Mouse (Mus musculus) midbrain, embryonic 16.5 days (tissue): Measurements from ENCODE around the gene Naaladl2. TPM values are rescaled to one million over a fixed set of nuclear protein-coding genes. Genes with fewer than 3 reads are reported as not detected.
"Not testable (repeated sequence)": the region's sequence is repeated elsewhere in the genome, so short reads cannot be mapped to it uniquely, and the experiment has no call there.

Experiments
- ATAC-seq: fragments of 200-750 bp; cut with Nextera tagmentation; 2 replicates; pipeline ENCODE4 v1.8.0; 2017; ENCODE audit warnings: moderate TSS enrichment
- H3K27ac ChIP-seq: fragments of 300-500 bp; sonication (generic); 2 replicates; pipeline ENCODE4 v1.5.1; 2014; ENCODE audit warnings: mild to moderate bottlenecking, low read length, mixed read lengths
- H3K27me3 ChIP-seq: fragments of 300-500 bp; sonication (generic); 2 replicates; pipeline ENCODE4 v1.6.1; 2014; ENCODE audit warnings: low read depth, low read length, mixed read lengths; ENCODE audit not compliant: control insufficient read depth, insufficient read depth
- H3K36me3 ChIP-seq: fragments of 300-500 bp; sonication (generic); 2 replicates; pipeline ENCODE4 v1.6.1; 2014; ENCODE audit warnings: mild to moderate bottlenecking, low read length, moderate library complexity, mixed read lengths; ENCODE audit not compliant: control insufficient read depth, insufficient read depth
- H3K4me1 ChIP-seq: fragments of 300-500 bp; sonication (generic); 2 replicates; pipeline ENCODE4 v1.6.1; 2014; ENCODE audit warnings: mild to moderate bottlenecking, low read length, mixed read lengths; ENCODE audit not compliant: control insufficient read depth, insufficient read depth
- H3K4me2 ChIP-seq: fragments of 300-500 bp; sonication (generic); 2 replicates; pipeline ENCODE4 v1.6.1; 2014; ENCODE audit warnings: mild to moderate bottlenecking, low read length, mixed read lengths
- H3K4me3 ChIP-seq: fragments of 300-500 bp; sonication (generic); 2 replicates; pipeline ENCODE4 v1.5.1; 2014; ENCODE audit warnings: low read depth, mild to moderate bottlenecking, low read length, moderate library complexity, mixed read lengths
- H3K9ac ChIP-seq: fragments of 300-500 bp; sonication (generic); 2 replicates; pipeline ENCODE4 v1.6.1; 2014; ENCODE audit warnings: low read depth, low read length, mixed read lengths
- H3K9me3 ChIP-seq: fragments of 300-500 bp; sonication (generic); replicated peaks from 2 replicates; pipeline ENCODE4 v1.6.1; 2014; ENCODE audit warnings: mild to moderate bottlenecking, low read length, mixed read lengths; ENCODE audit not compliant: control insufficient read depth, poor library complexity, severe bottlenecking
- WGBS: fragments of 180-500 bp; shearing (Covaris S2); extraction: QIAGEN DNeasy Blood & Tissue Kit; methylation state at CpG from one replicate; pipeline ENCODE4 v1.1.7; 2014; 5-methylcytosine and 5-hydroxymethylcytosine counted together
- polyA plus RNA-seq: library from polyadenylated mRNA; unstranded; fragments of >200 nt; fragmentation: Nextera tagmentation; extraction: Ambion mirVana; gene quantifications from 2 replicates; pipeline ENCODE4 v1.2.1, GENCODE M21; 2015

Gene Naaladl2
- polyA plus RNA-seq, 1 experiment from 2014 or later, result 0.64 TPM

- not testable (repeated sequence) for ATAC-seq, H3K4me3 ChIP-seq, H3K4me2 ChIP-seq, H3K4me1 ChIP-seq, H3K9ac ChIP-seq, H3K9me3 ChIP-seq, H3K27me3 ChIP-seq, H3K36me3 ChIP-seq, H3K27ac ChIP-seq
- WGBS, result 39% methylated on average over 2 of the region's 2 CpGs
Measured at GRCm38 (mm10) chr3:25006802-25007201, 137.3 kb downstream of the Naaladl2 start.

DNA sequence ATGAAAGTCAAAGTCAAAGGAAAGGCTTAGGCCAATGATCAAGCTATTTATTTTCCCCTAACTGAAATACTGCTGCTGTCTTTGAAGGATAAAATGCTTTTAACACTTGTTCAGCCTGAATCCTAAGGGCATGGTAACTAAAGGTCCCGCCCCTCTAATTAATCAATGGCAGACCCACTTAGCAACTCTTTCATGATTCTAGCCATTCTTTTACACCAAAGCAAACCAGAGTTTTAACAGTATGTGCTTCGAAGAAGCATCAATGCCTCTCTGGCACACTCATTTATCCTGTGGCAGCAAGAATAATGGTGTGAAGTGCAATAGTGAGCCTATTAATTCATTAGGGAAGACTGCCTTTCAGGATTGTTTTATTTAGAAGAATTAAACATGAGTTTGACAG, 151.5 kb downstream of the Naaladl2 start:
- Histone ChIP-seq H3K36me3 (no peaks in the 10 kb centered on the region), H3K27me3 (no peaks in the 10 kb centered on the region), H3K4me2 (no peak overlapping the region), H3K9ac (no peak overlapping the region), H3K9me3 (no peaks in the 10 kb centered on the region; the same call in 1 of the 2 replicates), H3K4me1 (no peaks in the 10 kb centered on the region), H3K4me3 (no peak overlapping the region), H3K27ac (no peak overlapping the region)
- 46% methylated on average over 2 of the region's 2 CpGs for WGBS
- ATAC-seq, result no peak

DNA sequence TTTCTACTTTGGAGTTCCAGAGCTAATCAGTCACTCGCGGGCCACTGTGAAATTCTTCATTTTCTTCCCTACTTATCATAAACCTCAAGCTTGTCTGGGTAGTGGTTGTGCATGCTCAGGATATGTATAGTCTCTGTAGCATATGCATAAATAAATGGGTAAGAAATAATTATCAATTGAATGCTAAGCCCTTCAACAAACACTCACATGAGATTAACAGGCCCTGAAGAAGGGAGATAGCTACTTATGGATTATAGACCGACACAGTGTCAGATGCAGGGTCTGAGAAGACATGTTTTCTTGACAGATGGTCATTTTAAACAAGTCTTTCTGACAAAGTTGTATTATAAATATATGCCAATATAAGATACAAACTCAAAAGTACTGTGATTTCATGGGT, 152.0 kb downstream of the Naaladl2 start:
- WGBS, result 45% methylated on average over 3 of the region's 3 CpGs
- H3K27ac ChIP-seq, result no peak overlapping the region

DNA sequence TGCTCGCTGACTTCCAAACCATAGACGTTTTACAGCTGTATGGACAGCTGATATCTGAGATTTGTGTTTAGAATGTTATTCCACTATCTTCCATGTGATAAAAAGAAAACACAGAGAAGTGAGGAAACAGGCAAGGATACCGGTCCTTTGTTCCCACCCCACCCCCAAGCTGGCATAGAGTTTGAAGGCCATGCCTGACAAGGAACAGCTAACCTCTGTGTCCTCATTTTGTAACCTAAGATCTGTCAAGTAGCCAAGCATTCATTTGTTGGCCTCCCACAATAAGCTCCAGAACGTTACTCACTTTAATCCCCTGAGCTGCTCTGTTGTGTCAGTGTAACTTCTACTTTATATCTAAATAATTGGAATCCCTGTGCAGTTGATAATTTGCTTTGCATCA, 161.9 kb downstream of the Naaladl2 start:
- Histone ChIP-seq H3K27me3 (no peaks in the 10 kb centered on the region), H3K4me2 (no peak overlapping the region), H3K9me3 (no peaks in the 10 kb centered on the region), H3K36me3 (no peaks in the 10 kb centered on the region), H3K4me1 (no peaks in the 10 kb centered on the region), H3K27ac (no peak overlapping the region), H3K9ac (no peak overlapping the region), H3K4me3 (no peak overlapping the region)
- ATAC-seq, result no peak
- WGBS, result 68% methylated on average over 4 of the region's 4 CpGs

More for the DNA sequence above, 152.0 kb downstream of the Naaladl2 start:
- no peaks in the 10 kb centered on the region for H3K36me3 ChIP-seq
- no peaks in the 10 kb centered on the region; the same call in 1 of the 2 replicates for H3K9me3 ChIP-seq
- no peak overlapping the region for H3K9ac ChIP-seq
- H3K4me3 ChIP-seq, result no peak overlapping the region
- H3K27me3 ChIP-seq, result no peaks in the 10 kb centered on the region
- H3K4me2 ChIP-seq, result no peak overlapping the region
- no peaks in the 10 kb centered on the region for H3K4me1 ChIP-seq
- 0 out of 2 replicates have a peak, but pooled peaks have one; percentile 21 for ATAC-seq

GRCm38 (mm10) chr3:24942170-24942569, 201.9 kb downstream of the Naaladl2 start:
- Histone ChIP-seq H3K27ac (no peak overlapping the region), H3K27me3 (no peaks in the 10 kb centered on the region), H3K4me1 (no peaks in the 10 kb centered on the region), H3K9ac (no peak overlapping the region), H3K4me3 (no peak overlapping the region), H3K36me3 (no peaks in the 10 kb centered on the region), H3K9me3 (no peaks in the 10 kb centered on the region), H3K4me2 (no peak overlapping the region)
- WGBS, result 91% methylated on average over 2 of the region's 2 CpGs
- ATAC-seq, result no peak

DNA sequence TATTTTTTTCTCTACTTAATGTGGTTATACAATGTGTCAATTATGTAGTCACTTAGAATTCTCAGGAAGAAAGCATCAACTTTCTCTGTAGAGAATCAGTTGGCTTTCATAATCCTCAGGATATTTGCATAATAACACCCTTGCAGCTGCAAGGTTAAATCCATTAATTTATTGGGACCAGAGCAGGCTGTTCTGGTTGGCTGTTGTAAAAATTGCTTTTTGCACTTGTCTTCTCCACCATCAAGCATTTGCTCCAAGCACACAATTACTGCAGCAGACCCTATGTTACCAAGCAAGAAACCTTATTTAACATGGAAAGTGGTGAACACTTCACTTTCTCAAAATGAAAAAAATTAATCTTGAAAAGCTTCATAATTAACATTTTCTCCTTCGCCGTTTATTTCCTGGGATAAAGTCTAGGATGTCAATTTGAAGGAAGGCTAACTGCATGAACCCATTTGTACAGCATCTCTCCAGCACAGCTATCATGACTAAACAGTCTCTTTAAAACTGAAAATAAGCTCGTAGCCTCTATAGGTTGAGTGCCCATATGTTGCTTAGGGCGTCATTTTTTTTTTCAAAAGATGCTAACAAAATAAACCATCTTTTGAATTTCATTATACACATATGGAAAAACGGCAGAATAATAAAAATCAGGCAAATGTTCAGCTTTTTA, 205.4 kb downstream of the Naaladl2 start:
- Histone ChIP-seq H3K4me2 (no peak overlapping the region), H3K27ac (no peak overlapping the region)

GRCm38 (mm10) chr3:24921811-24922210, 222.2 kb downstream of the Naaladl2 start:
- Histone ChIP-seq H3K4me1 (no peaks in the 10 kb centered on the region), H3K36me3 (no peaks in the 10 kb centered on the region), H3K27ac (no peak overlapping the region), H3K9me3 (no peaks in the 10 kb centered on the region), H3K9ac (no peak overlapping the region), H3K4me2 (no peak overlapping the region), H3K27me3 (no peaks in the 10 kb centered on the region), H3K4me3 (no peak overlapping the region)
- ATAC-seq, result no peak
- WGBS, result 10% methylated on average over 2 of the region's 2 CpGs

More for the DNA sequence above, 205.4 kb downstream of the Naaladl2 start:
- no peak overlapping the region for H3K9ac ChIP-seq
- H3K9me3 ChIP-seq, result no peaks in the 10 kb centered on the region
- no peaks in the 10 kb centered on the region for H3K27me3 ChIP-seq
- peak; percentile 68; the same call in 1 of the 2 replicates for ATAC-seq
- no peaks in the 10 kb centered on the region for H3K4me1 ChIP-seq
- 49% methylated on average over 5 of the region's 5 CpGs for WGBS
- no peaks in the 10 kb centered on the region for H3K36me3 ChIP-seq
- no peak overlapping the region for H3K4me3 ChIP-seq

DNA sequence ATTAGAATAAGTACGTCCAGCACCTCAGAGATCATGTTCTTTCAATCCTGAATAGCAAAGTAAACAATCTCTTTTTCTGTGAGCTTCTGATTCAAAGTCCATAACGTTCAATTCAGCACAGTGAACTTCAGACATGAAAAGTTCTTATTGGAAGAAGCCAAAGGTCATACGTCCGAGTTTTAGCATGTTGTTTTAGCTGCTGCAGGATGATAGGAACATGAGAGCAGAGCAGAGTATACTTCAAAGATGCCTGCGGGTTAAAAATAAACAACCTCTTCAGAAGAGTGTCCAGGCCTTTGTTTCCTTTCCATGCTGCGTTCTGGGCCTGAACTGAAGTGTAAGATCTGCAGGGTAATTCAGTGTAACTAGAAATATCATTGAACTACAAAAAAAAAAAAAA, 222.7 kb downstream of the Naaladl2 start:
- WGBS, result 28% methylated on average over 6 of the region's 6 CpGs
- H3K27me3 ChIP-seq, result no peaks in the 10 kb centered on the region
- ATAC-seq, result no peak
- no peaks in the 10 kb centered on the region for H3K4me1 ChIP-seq
- H3K27ac ChIP-seq, result no peak overlapping the region
- H3K4me3 ChIP-seq, result no peak overlapping the region
- no peaks in the 10 kb centered on the region for H3K9me3 ChIP-seq
- H3K4me2 ChIP-seq, result no peak overlapping the region
- H3K9ac ChIP-seq, result no peak overlapping the region
- H3K36me3 ChIP-seq, result no peaks in the 10 kb centered on the region

DNA sequence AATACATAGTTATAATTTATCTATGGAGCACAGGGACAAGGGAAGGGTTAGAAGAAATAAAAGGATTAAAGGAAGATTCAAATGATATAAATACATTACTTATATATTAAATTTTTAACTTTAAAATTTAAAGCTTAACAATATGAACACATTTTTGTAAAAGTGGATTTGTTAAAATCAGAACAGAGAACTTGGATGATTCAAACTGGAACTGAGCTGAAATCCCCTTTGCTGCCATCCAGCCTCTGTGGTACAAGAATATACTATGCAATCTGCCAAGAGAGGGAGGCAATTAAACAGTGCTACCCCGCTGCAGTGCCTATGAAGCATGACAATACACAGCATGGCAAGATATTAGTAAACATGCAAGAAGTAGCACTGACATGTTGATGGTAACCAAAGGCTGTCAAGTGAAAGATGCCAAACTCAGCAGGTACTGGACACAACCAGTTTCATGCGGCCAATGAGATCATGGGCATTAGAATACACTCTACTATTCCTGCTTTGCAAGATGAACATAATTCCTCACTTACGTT, 238.6 kb downstream of the Naaladl2 start:
- WGBS, result 84% methylated on average over 3 of the region's 3 CpGs
- H3K4me2 ChIP-seq, result no peak overlapping the region
- no peak overlapping the region for H3K9ac ChIP-seq
- no peak overlapping the region for H3K4me3 ChIP-seq
- no peaks in the 10 kb centered on the region for H3K9me3 ChIP-seq
- no peaks in the 10 kb centered on the region for H3K27me3 ChIP-seq
- H3K36me3 ChIP-seq, result no peaks in the 10 kb centered on the region
- H3K27ac ChIP-seq, result no peak overlapping the region
- no peaks in the 10 kb centered on the region for H3K4me1 ChIP-seq
- ATAC-seq, result no peak
